Mouse (Mus musculus) olfactory bulb, adult 2 months (tissue): ENCODE data around the gene Tmem114.

Experiments used
- CTCF ChIP-seq: fragments of 200-500 bp; IDR thresholded peaks from 2 replicates; pipeline ENCODE4 v1.5.1; 2012; ENCODE audit warnings: low read depth, mild to moderate bottlenecking, low read length, moderate library complexity; ENCODE audit not compliant: insufficient read depth
- POLR2A ChIP-seq: fragments of 200-500 bp; IDR thresholded peaks from 2 replicates; pipeline ENCODE4 v1.6.1; 2012; ENCODE audit warnings: mild to moderate bottlenecking, low read depth, low read length, moderate library complexity; ENCODE audit not compliant: insufficient read depth

DNA sequence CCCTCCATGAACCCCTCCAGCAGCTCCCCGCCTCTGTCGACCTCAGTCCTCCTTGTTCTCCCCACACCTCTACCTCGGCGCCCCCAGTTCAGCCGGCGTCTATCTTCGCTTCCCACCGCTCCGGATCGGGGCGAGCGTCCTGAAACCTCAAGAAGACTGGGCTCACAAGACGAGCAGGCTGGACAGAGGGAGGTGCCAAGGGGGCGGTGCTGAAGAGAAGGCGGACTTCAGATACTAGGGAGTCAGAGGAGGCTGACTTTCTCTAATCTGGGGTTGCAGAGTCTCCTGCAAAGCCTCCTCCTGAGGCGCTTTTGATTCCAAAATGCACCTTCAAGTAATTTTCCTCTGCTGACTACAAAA is at the start of gene Tmem114:
- no peak for TF ChIP-seq CTCF
- no peak for TF ChIP-seq POLR2A
